Mouse (Mus musculus) midbrain, embryonic 14.5 days (tissue): Measurements from ENCODE around the gene Atg4a. TPM values are rescaled to one million over a fixed set of nuclear protein-coding genes. Genes with fewer than 3 reads are reported as not detected.

ENCODE experiments used
- ATAC-seq: fragments of 200-750 bp; cut with Nextera tagmentation; 2 replicates; pipeline ENCODE4 v1.8.0; 2017; ENCODE audit warnings: moderate number of reproducible peaks, moderate library complexity; ENCODE audit not compliant: low FRiP score, low TSS enrichment
- DNase-seq: peaks from one replicate; pipeline ENCODE4 v3.0.0-alpha.2; 2015
- H3K27ac ChIP-seq: fragments of 300-500 bp; sonication (generic); replicated peaks from 2 replicates; pipeline ENCODE4 v1.5.1; 2014; ENCODE audit warnings: mild to moderate bottlenecking, low read depth, low read length, moderate library complexity
- H3K27me3 ChIP-seq: fragments of 300-500 bp; sonication (generic); 2 replicates; pipeline ENCODE4 v1.6.1; 2014; ENCODE audit warnings: low read length, control low read depth, mixed read lengths; ENCODE audit not compliant: control insufficient read depth, insufficient read depth
- H3K36me3 ChIP-seq: fragments of 300-500 bp; sonication (generic); 2 replicates; pipeline ENCODE4 v1.6.1; 2014; ENCODE audit warnings: low read length, control low read depth; ENCODE audit not compliant: control insufficient read depth, insufficient read depth
- H3K4me1 ChIP-seq: fragments of 300-500 bp; sonication (generic); 2 replicates; pipeline ENCODE4 v1.6.1; 2014; ENCODE audit warnings: mild to moderate bottlenecking, antibody characterized with exemption, low read length, control low read depth; ENCODE audit not compliant: control insufficient read depth, insufficient read depth
- H3K4me2 ChIP-seq: fragments of 300-500 bp; sonication (generic); 2 replicates; pipeline ENCODE4 v1.6.1; 2014; ENCODE audit warnings: mild to moderate bottlenecking, low read length, moderate library complexity
- H3K4me3 ChIP-seq: fragments of 300-500 bp; sonication (generic); replicated peaks from 2 replicates; pipeline ENCODE4 v1.5.1; 2014; ENCODE audit warnings: low read depth, low read length
- H3K9ac ChIP-seq: fragments of 300-500 bp; sonication (generic); replicated peaks from 2 replicates; pipeline ENCODE4 v1.6.1; 2014; ENCODE audit warnings: mild to moderate bottlenecking, low read length, moderate library complexity
- H3K9me3 ChIP-seq: fragments of 300-500 bp; sonication (generic); 2 replicates; pipeline ENCODE4 v1.6.1; 2016; ENCODE audit warnings: low read length, control low read depth, mixed read lengths; ENCODE audit not compliant: control insufficient read depth
- WGBS: fragments of 180-500 bp; shearing (Covaris S2); extraction: QIAGEN DNeasy Blood & Tissue Kit; methylation state at CpG from one replicate; pipeline ENCODE4 v1.1.7; 2014; 5-methylcytosine and 5-hydroxymethylcytosine counted together
- polyA plus RNA-seq: library from polyadenylated mRNA; unstranded; fragments of >200 nt; fragmentation: Nextera tagmentation; extraction: Ambion mirVana; gene quantifications from 2 replicates; pipeline ENCODE4 v1.2.1, GENCODE M21; 2014

The Atg4a gene
- polyA plus RNA-seq, 1 experiment from 2014 or later = 11.1 TPM

GRCm38 (mm10) chrX:141195036-141195435 is 238.3 kb downstream of the Atg4a start:
- ATAC-seq (no peak), DNase-seq (no peak)
- Histone ChIP-seq H3K27ac (no peak overlapping the region), H3K4me3 (no peak overlapping the region), H3K4me2 (no peak overlapping the region), H3K27me3 (peaks cover 27% of the 10 kb centered on the region), H3K4me1 (no peaks in the 10 kb centered on the region), H3K9me3 (no peaks in the 10 kb centered on the region), H3K36me3 (no peaks in the 10 kb centered on the region), H3K9ac (no peak overlapping the region)

GRCm38 (mm10) chrX:141198993-141199392 is 242.3 kb downstream of the Atg4a start:
- H3K27me3 ChIP-seq = peaks cover 17% of the 10 kb centered on the region
- ATAC-seq (no peak), DNase-seq (no peak)
- H3K9ac ChIP-seq = no peak overlapping the region
- H3K4me3 ChIP-seq = no peak overlapping the region
- no peaks in the 10 kb centered on the region for H3K36me3 ChIP-seq
- H3K27ac ChIP-seq = no peak overlapping the region
- no peak overlapping the region for H3K4me2 ChIP-seq
- WGBS = 79% methylated on average over 3 of the region's 3 CpGs
- H3K9me3 ChIP-seq = no peaks in the 10 kb centered on the region
- no peaks in the 10 kb centered on the region for H3K4me1 ChIP-seq

DNA sequence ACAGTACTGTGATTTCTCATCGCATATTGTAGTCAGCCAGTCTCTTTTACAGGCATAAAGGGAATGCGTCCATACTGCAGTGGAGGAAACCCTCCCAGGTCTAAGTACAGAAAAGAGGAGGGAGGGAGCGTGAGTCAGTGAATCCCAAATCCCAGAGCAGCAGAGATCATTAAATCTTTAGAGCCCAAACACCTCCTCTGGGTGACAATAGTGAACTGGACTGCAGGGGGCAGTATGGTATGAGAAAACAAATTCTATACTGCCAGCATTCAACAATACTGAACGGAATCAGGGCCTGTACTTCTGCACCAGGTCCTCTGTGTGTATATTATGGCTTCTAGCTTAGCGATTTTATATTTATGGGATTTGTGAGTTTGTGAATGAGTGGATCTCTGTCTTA is 256.1 kb downstream of the Atg4a start:
- no peaks in the 10 kb centered on the region for H3K36me3 ChIP-seq
- H3K4me1 ChIP-seq = no peaks in the 10 kb centered on the region
- peak; percentile 77 for DNase-seq
- ATAC-seq = peak; percentile 40; the same call in 1 of the 2 replicates
- H3K4me2 ChIP-seq = no peak overlapping the region
- H3K27me3 ChIP-seq = peaks cover 1% of the 10 kb centered on the region
- WGBS = 39% methylated on average over 5 of the region's 5 CpGs
- H3K27ac ChIP-seq = no peak overlapping the region
- no peak overlapping the region for H3K4me3 ChIP-seq
- no peaks in the 10 kb centered on the region for H3K9me3 ChIP-seq
- no peak overlapping the region for H3K9ac ChIP-seq

Other genes starting within 250 kb of the Atg4a start
- not detected in 2 replicates for gene Tex13b, start 143.5 kb upstream of the Atg4a start, polyA plus RNA-seq
- gene Vsig1, start 49.3 kb upstream of the Atg4a start, polyA plus RNA-seq = 0.11 TPM in 1 of 2 replicates, not detected in the other
- 42.5 and 47.0 TPM in 2 replicates for gene Psmd10, start 179 bp upstream of the Atg4a start, polyA plus RNA-seq